Mouse (Mus musculus): ENCODE measurements at regions not wholly inside any gene's neighbourhood (a gene's known extent, or its start where the extent isn't known, plus 50 kb on each side); places are given as distances from the start of the nearest gene placed in this dataset.

DNA sequence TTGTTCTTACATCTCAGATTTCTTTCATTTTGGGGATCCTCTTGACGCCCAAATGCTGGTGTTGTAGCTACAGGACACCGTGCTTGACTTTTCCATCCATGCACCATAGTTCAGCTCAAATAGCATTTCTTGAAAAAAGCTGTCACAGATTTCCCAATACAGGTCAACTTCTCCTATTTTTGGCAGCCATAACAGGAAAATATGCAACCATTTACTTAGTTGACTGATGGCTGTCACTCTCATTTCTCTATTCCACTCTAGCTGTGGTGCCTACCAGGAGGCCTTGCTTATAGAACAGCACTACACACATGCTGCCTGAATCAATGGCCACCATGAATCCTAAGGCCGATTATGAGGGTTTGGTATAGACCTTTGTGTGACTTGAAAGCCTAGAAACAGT, 165.5 kb downstream of the Lmo4 start:
- Histone ChIP-seq H3K4me3 (replicated peaks; ENCODE audit: extremely low read depth, low read depth, low read length) (no peak overlapping the region), H3K4me1 (ENCODE audit: control insufficient read depth, insufficient read depth, low read length) (no peaks in the 10 kb centered on the region; the same call in 1 of the 2 replicates)
- TF ChIP-seq CTCF (IDR thresholded peaks at IDR 0.05; ENCODE audit: insufficient read depth, low read length), result no peak
- no peak for TF ChIP-seq POLR2A (IDR thresholded peaks at IDR 0.05; ENCODE audit: borderline replicate concordance, extremely low read depth, low read depth, low read length)
- no peak for DNase-seq
- 77% methylated on average over 3 of the region's 3 CpGs for WGBS

DNA sequence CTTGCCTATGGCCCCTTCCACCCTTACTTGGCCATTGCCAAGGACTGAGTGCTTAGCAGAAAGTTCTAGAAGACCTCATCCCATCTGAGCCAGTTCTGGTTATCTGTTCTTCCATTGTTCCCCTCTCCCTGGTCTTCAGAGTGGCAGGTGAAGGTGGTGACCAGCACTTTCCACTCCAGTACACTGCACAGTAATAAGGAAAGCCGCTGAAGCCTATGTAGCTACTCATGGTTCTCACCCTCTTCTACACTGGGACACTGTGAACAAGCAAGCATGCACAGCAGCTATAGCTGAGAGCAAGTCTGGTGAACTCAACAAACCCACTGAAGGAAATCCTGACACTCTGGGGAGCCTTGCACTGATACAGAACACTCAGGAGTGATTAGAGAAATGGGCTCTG, 175.4 kb downstream of the Lmo4 start:
- Histone ChIP-seq H3K4me1 (ENCODE audit: control insufficient read depth, insufficient read depth, low read length) (no peaks in the 10 kb centered on the region), H3K4me3 (replicated peaks; ENCODE audit: extremely low read depth, low read depth, low read length) (no peak overlapping the region)
- DNase-seq, result no peak
- WGBS, result 85% methylated on average over 1 of the region's 1 CpGs
- TF ChIP-seq CTCF (IDR thresholded peaks at IDR 0.05; ENCODE audit: insufficient read depth, low read length) (no peak), POLR2A (IDR thresholded peaks at IDR 0.05; ENCODE audit: borderline replicate concordance, extremely low read depth, low read depth, low read length) (no peak)

DNA sequence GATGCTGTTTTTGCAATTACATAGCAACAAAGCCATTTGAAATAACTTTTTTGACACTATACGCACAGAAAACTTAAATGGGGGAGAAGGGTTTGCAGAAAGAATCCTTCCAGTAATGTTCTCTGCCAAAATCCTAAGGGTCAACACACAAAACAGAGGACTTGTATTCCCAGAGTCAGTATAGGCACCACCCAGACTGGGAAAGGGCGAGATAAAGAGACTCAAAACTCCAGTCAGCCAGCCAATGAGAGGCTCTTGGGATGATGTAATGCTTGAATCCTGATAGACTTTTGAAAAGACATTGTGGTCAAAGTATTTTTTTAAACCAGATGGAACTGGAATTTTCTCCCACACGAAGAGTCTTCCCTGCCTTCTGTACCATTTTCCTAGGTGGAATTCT, 175.9 kb downstream of the Lmo4 start:
- TF ChIP-seq CTCF (IDR thresholded peaks at IDR 0.05; ENCODE audit: insufficient read depth, low read length), result no peak
- TF ChIP-seq POLR2A (IDR thresholded peaks at IDR 0.05; ENCODE audit: borderline replicate concordance, extremely low read depth, low read depth, low read length), result no peak
- no peak for DNase-seq
- no peaks in the 10 kb centered on the region for H3K4me1 ChIP-seq (ENCODE audit: control insufficient read depth, insufficient read depth, low read length)
- 81% methylated on average over 3 of the region's 3 CpGs for WGBS
- no peak overlapping the region for H3K4me3 ChIP-seq (replicated peaks; ENCODE audit: extremely low read depth, low read depth, low read length)

DNA sequence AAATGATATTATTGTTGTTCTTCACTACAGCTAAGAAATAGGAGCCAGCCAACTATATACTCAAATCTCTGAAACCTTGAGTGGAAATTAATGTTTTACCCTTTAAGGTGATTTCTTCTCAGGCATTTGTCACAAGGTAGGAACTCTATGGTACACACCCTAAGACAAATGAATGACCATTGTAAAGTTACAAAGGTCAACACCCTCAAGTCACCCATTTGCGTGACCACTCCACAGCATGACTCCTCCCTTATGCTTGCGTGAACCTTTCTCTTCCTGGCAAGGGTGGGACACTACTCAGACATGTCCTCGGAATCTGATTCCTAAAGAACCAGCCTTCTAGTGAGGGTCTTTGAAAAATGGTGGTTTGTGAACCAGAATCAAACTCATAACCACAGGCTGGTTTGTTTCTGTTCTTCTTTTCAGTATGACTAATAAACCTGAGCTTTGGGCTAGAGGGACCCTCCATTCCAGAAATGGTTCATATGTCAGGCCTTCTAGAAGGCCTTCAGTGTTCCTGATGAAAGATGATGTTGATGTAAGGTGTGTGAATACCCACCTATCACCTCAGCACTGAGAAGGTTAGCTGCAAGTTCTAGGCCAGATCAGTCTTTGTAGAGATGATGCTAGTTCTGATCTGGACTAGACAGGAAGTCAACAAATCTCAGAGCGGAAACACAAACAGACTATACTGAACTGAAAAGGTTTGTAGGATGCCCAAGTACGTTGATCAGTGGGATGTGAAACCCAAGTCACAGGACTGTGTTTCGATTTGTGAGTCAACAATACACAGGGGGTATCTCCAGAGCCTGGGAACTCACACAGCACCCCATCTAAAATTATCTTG, 177.7 kb downstream of the Lmo4 start:
- H3K4me3 ChIP-seq (replicated peaks; ENCODE audit: extremely low read depth, low read depth, low read length), result no peak overlapping the region
- H3K4me1 ChIP-seq (ENCODE audit: control insufficient read depth, insufficient read depth, low read length), result no peaks in the 10 kb centered on the region
- WGBS, result 78% methylated on average over 6 of the region's 6 CpGs
- TF ChIP-seq CTCF (IDR thresholded peaks at IDR 0.05; ENCODE audit: insufficient read depth, low read length) (no peak), POLR2A (IDR thresholded peaks at IDR 0.05; ENCODE audit: borderline replicate concordance, extremely low read depth, low read depth, low read length) (no peak)
- no peak for DNase-seq

DNA sequence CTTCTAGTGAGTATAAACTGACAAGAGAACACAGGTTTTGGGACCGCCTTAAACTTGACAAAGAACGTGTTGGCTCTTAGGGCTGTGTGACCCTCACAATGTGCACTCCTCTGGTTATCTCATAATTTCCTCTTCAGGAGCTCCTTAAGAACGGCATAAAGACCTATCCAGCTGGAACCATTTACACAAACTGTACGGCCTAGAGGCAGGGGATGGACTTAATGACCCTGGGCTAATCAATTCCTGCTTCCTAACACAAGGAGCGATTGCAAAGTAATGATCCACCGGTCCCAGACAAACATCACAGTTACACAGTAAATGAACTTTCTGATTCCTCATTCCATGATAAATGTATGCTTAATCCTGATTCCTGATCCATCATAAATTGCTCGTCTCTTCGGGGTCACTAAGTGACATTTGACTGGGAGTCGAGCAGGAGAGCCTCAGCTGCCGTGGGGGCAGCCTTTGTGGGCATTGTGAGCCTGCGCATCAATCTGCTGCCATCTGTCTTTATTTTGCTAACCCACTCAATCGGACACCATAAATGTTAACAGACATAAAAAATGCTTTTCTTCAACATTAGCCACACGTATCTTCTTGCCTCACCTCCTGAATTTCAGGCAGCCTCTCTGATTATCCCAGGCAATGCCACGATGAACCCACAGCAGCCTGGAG, 179.4 kb downstream of the Lmo4 start:
- H3K4me1 ChIP-seq (ENCODE audit: control insufficient read depth, insufficient read depth, low read length), result no peaks in the 10 kb centered on the region
- TF ChIP-seq CTCF (IDR thresholded peaks at IDR 0.05; ENCODE audit: insufficient read depth, low read length), result no peak
- TF ChIP-seq POLR2A (IDR thresholded peaks at IDR 0.05; ENCODE audit: borderline replicate concordance, extremely low read depth, low read depth, low read length), result no peak
- no peak for DNase-seq
- WGBS, result 73% methylated on average over 14 of the region's 14 CpGs
- no peak overlapping the region for H3K4me3 ChIP-seq (replicated peaks; ENCODE audit: extremely low read depth, low read depth, low read length)

DNA sequence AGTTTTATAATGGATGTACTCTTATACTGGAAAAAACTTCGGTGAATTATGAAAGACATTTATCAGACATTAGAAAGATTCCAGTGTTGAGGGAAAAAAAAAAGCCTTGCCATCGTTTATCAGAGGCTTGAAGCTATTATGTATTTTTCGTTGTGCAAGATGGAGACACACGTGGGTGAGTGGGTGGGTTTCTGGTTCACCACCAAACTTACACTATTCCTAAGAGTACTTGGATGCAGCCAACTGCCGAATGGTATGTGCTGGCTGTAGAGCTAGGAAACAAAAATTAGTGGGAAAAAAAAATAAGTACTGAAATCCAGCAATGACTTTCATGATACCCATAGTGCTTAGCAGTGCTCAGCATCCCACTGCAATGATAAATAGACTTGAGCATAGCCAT, 180.8 kb downstream of the Lmo4 start:
- DNase-seq, result no peak

DNA sequence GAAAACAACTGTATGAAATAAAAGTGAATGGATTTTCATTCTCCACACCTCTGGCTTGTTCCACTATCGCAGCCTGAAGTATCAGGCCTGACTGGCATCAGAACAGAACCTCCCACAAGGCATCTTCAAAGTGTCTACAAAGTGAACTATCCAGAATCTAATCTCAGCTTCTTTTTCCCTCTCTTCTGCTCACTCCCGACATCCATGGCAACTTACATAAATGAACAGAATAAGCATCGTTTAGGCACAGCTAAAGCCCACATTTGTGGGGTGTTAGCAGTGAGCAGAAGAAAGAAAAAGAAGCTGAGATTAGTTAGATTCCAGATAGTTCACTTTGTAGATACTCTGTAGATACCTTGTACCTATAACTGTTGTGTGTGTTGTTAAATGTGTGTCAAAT, 182.0 kb downstream of the Lmo4 start:
- Histone ChIP-seq H3K4me3 (replicated peaks; ENCODE audit: extremely low read depth, low read depth, low read length) (no peak overlapping the region), H3K4me1 (ENCODE audit: control insufficient read depth, insufficient read depth, low read length) (no peaks in the 10 kb centered on the region)
- no peak for DNase-seq
- TF ChIP-seq POLR2A (IDR thresholded peaks at IDR 0.05; ENCODE audit: borderline replicate concordance, extremely low read depth, low read depth, low read length), result no peak
- TF ChIP-seq CTCF (IDR thresholded peaks at IDR 0.05; ENCODE audit: insufficient read depth, low read length), result no peak
- 71% methylated on average over 3 of the region's 3 CpGs for WGBS

More for the DNA sequence above, 180.8 kb downstream of the Lmo4 start:
- 70% methylated on average over 5 of the region's 5 CpGs for WGBS
- H3K4me3 ChIP-seq (replicated peaks; ENCODE audit: extremely low read depth, low read depth, low read length), result no peak overlapping the region
- TF ChIP-seq POLR2A (IDR thresholded peaks at IDR 0.05; ENCODE audit: borderline replicate concordance, extremely low read depth, low read depth, low read length) (no peak), CTCF (IDR thresholded peaks at IDR 0.05; ENCODE audit: insufficient read depth, low read length) (no peak)
- H3K4me1 ChIP-seq (ENCODE audit: control insufficient read depth, insufficient read depth, low read length), result no peaks in the 10 kb centered on the region

DNA sequence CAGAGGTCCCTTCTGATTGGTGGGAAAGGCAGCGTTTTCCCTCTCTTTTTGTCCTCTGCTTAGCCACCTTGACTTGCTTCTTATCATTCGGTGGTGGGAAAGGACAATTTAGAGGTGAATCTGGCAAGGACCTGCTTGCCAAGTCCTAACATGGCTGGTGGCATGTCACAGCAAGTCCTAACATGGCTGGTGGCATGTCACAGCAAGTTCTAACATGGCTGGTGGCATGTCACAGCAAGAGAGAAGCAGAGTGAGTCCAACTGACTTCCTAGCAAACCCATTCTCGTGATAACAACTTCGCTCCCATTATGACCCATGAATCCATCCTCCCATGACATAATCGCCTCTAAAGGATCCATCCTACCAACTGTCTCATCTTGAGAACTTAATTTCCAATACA, 183.1 kb downstream of the Lmo4 start:
- no peak for TF ChIP-seq POLR2A (IDR thresholded peaks at IDR 0.05; ENCODE audit: borderline replicate concordance, extremely low read depth, low read depth, low read length)
- no peak for TF ChIP-seq CTCF (IDR thresholded peaks at IDR 0.05; ENCODE audit: insufficient read depth, low read length)
- no peak for DNase-seq
- Histone ChIP-seq H3K4me1 (ENCODE audit: control insufficient read depth, insufficient read depth, low read length) (no peaks in the 10 kb centered on the region), H3K4me3 (replicated peaks; ENCODE audit: extremely low read depth, low read depth, low read length) (no peak overlapping the region)
- 83% methylated on average over 5 of the region's 5 CpGs for WGBS

DNA sequence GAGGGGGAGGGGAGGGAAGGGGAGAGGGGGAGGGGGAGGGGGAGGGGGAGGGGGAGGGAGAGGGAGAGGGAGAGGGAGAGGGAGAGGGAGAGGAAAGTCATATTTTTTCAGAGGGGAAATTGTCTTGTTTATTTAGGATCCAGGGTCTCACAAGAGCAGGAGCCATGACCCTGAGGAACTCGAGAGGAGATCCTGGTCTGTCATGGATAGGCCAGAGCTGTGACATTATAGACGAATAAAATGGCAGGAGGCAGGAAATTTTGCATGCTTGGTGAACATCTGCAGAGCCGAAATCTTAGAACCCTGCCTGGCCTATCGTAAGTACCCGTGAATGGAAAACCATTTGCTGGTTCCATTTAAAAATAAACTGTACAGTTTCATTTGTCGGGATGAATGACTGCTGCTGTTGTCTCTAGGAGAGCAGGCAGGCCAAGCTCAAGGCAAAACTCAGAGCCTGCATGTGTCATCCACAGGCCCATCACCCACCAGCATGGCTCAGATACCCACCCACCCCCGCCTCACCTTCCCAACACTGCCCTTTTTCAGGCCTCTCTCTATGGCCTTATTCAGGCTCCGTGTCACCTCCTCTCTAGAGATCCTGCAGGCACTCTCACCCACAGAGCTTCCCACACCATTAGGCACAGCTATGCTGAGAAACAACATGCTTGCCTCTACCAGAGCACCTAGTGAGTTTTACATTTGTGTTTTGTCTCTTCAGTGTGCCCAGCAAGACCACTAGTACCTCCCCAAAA, 184.7 kb downstream of the Lmo4 start:
- DNase-seq, result no peak
- WGBS, result 65% methylated on average over 8 of the region's 8 CpGs
- no peaks in the 10 kb centered on the region for H3K4me1 ChIP-seq (ENCODE audit: control insufficient read depth, insufficient read depth, low read length)
- no peak overlapping the region for H3K4me3 ChIP-seq (replicated peaks; ENCODE audit: extremely low read depth, low read depth, low read length)
- TF ChIP-seq POLR2A (IDR thresholded peaks at IDR 0.05; ENCODE audit: borderline replicate concordance, extremely low read depth, low read depth, low read length), result no peak
